Mouse (Mus musculus) B cell, adult 2 months (primary cell): ENCODE measurements around the gene Trim47.
"Not testable (repeated sequence)": the region's sequence is repeated elsewhere in the genome, so short reads cannot be mapped to it uniquely, and the experiment has no call there.

Experiments
- DNase-seq, 2 experiments: peaks; one replicate each; pipeline ENCODE4 v3.0.0; 2022

Trim47 gene

GRCm38 (mm10) chr11:116106963-116107776 is 19.8 kb downstream of the Trim47 start:
- DNase-seq = no peak

GRCm38 (mm10) chr11:116106154-116106962 is 20.7 kb downstream of the Trim47 start:
- no peak for DNase-seq

- DNase-seq = no peak
Measured at GRCm38 (mm10) chr11:116105065-116105464, 21.9 kb downstream of the Trim47 start.

- no peak for DNase-seq
Measured at GRCm38 (mm10) chr11:116104006-116104646, 22.9 kb downstream of the Trim47 start.

- DNase-seq = no peak
Measured at GRCm38 (mm10) chr11:116103572-116103971, 23.4 kb downstream of the Trim47 start.

GRCm38 (mm10) chr11:116102472-116102871 is 24.5 kb downstream of the Trim47 start:
- DNase-seq = no peak

- no peak for DNase-seq
Measured at GRCm38 (mm10) chr11:116101931-116102381, 25.1 kb downstream of the Trim47 start.

GRCm38 (mm10) chr11:116100839-116101238 is 26.2 kb downstream of the Trim47 start:
- DNase-seq = no peak

- no peak for DNase-seq
Measured at GRCm38 (mm10) chr11:116100385-116100784, 26.6 kb downstream of the Trim47 start.

- DNase-seq = no peak
Measured at GRCm38 (mm10) chr11:116099462-116099861, 27.5 kb downstream of the Trim47 start.

- DNase-seq = no peak
Measured at GRCm38 (mm10) chr11:116098711-116099460, 28.1 kb downstream of the Trim47 start.

GRCm38 (mm10) chr11:116096213-116097108 is 30.5 kb downstream of the Trim47 start:
- DNase-seq = peak; percentile 73 to 75

GRCm38 (mm10) chr11:116095573-116095972 is 31.4 kb downstream of the Trim47 start:
- DNase-seq = no peak

GRCm38 (mm10) chr11:116093771-116094565 is 33.0 kb downstream of the Trim47 start:
- DNase-seq = no peak

- not testable (repeated sequence) for DNase-seq
Measured at GRCm38 (mm10) chr11:116092959-116093358, 34.1 kb downstream of the Trim47 start.

- DNase-seq = no peak
Measured at GRCm38 (mm10) chr11:116091591-116091990, 35.4 kb downstream of the Trim47 start.

- DNase-seq = no peak
Measured at GRCm38 (mm10) chr11:116089545-116089944, 37.5 kb downstream of the Trim47 start.

- no peak for DNase-seq
Measured at GRCm38 (mm10) chr11:116088741-116089394, 38.1 kb downstream of the Trim47 start.

- no peak for DNase-seq
Measured at GRCm38 (mm10) chr11:116088188-116088587, 38.8 kb downstream of the Trim47 start.
